Mouse (Mus musculus) liver, embryonic 14.5 days (tissue): ENCODE measurements at regions not wholly inside any gene's neighbourhood (a gene's known extent, or its start where the extent isn't known, plus 50 kb on each side); places are given as distances from the start of the nearest gene placed in this dataset.

Source experiments
- ATAC-seq: fragments of 200-750 bp; cut with Nextera tagmentation; 2 replicates; pipeline ENCODE4 v1.8.0; 2017; ENCODE audit warnings: moderate number of reproducible peaks, mild to moderate bottlenecking, moderate library complexity; ENCODE audit not compliant: insufficient read depth
- DNase-seq, 3 experiments: peaks; one replicate each; pipeline ENCODE4 v3.0.0-alpha.2; 2012 to 2013; ENCODE audit warnings: low read depth in 3 of 3, low spot score in 3 of 3
- H3K27ac ChIP-seq: fragments of 300-500 bp; sonication (generic); 2 replicates; pipeline ENCODE4 v1.5.1; 2014; ENCODE audit warnings: moderate library complexity, mild to moderate bottlenecking, control low read depth, inconsistent platforms
- H3K27me3 ChIP-seq: fragments of 300-500 bp; sonication (generic); 2 replicates; pipeline ENCODE4 v1.6.1; 2014; ENCODE audit warnings: mild to moderate bottlenecking, low read length, moderate library complexity; ENCODE audit not compliant: control insufficient read depth, insufficient read depth
- H3K36me3 ChIP-seq: fragments of 300-500 bp; sonication (generic); replicated peaks from 2 replicates; pipeline ENCODE4 v1.6.1; 2014; ENCODE audit warnings: low read depth; ENCODE audit not compliant: control insufficient read depth, insufficient read depth
- H3K4me1 ChIP-seq, 2 experiments: fragments of 200-500 bp in 1 of 2; fragments of 300-500 bp in 1 of 2; sonication (generic) in 1 of 2; replicated peaks; 2 replicates each; pipeline ENCODE4 v1.6.1; 2012 to 2014; ENCODE audit warnings: antibody characterized with exemption in 1 of 2, inconsistent platforms in 1 of 2, low read length in 1 of 2; ENCODE audit not compliant: control insufficient read depth in 2 of 2, insufficient read depth in 2 of 2
- H3K4me2 ChIP-seq: fragments of 300-500 bp; sonication (generic); 2 replicates; pipeline ENCODE4 v1.6.1; 2014; ENCODE audit warnings: low read depth, mild to moderate bottlenecking, control low read depth, moderate library complexity
- H3K4me3 ChIP-seq, 2 experiments: fragments of 200-500 bp in 1 of 2; fragments of 300-500 bp in 1 of 2; sonication (generic) in 1 of 2; 2 replicates each; pipeline ENCODE4 v1.5.1; 2012 to 2014; ENCODE audit warnings: low read depth in 2 of 2, low read length in 2 of 2, mild to moderate bottlenecking in 2 of 2, control low read depth in 1 of 2, inconsistent platforms in 1 of 2, moderate library complexity in 1 of 2; ENCODE audit not compliant: insufficient read depth in 1 of 2
- H3K9ac ChIP-seq: fragments of 300-500 bp; sonication (generic); replicated peaks from 2 replicates; pipeline ENCODE4 v1.6.1; 2014; ENCODE audit warnings: mild to moderate bottlenecking, control low read depth, moderate library complexity
- H3K9me3 ChIP-seq: fragments of 300-500 bp; sonication (generic); 2 replicates; pipeline ENCODE4 v1.6.1; 2016; ENCODE audit warnings: low read length, mixed read lengths; ENCODE audit not compliant: control insufficient read depth
- CTCF ChIP-seq: IDR thresholded peaks from 2 replicates; pipeline ENCODE4 v1.5.1; 2016; ENCODE audit warnings: antibody characterized with exemption, low read depth, control low read depth
- EP300 ChIP-seq: IDR thresholded peaks from 2 replicates; pipeline ENCODE4 v1.6.1; 2016; ENCODE audit warnings: antibody characterized with exemption, low read depth
- WGBS: fragments of 180-500 bp; shearing (Covaris S2); extraction: QIAGEN DNeasy Blood & Tissue Kit; methylation state at CpG from one replicate; pipeline ENCODE4 v1.1.7; 2014; ENCODE audit not compliant: insufficient replicate concordance; 5-methylcytosine and 5-hydroxymethylcytosine counted together

GRCm38 (mm10) chr3:148434033-148434432 is 556.3 kb downstream of the Adgrl2 start:
- Histone ChIP-seq H3K9me3 (no peaks in the 10 kb centered on the region), H3K9ac (no peak overlapping the region), H3K27ac (no peak overlapping the region), H3K4me2 (no peak overlapping the region), H3K4me3 (no peak overlapping the region), H3K36me3 (no peaks in the 10 kb centered on the region), H3K27me3 (no peaks in the 10 kb centered on the region), H3K4me1 (no peaks in the 10 kb centered on the region)
- WGBS: 57% methylated on average over 4 of the region's 4 CpGs
- no peak for DNase-seq
- TF ChIP-seq CTCF: no peak
- no peak for TF ChIP-seq EP300
- no peak for ATAC-seq

- Histone ChIP-seq H3K4me3 (no peak overlapping the region), H3K4me2 (no peak overlapping the region), H3K36me3 (no peaks in the 10 kb centered on the region), H3K27ac (no peak overlapping the region), H3K4me1 (no peaks in the 10 kb centered on the region), H3K27me3 (no peaks in the 10 kb centered on the region), H3K9ac (no peak overlapping the region), H3K9me3 (no peaks in the 10 kb centered on the region)
- DNase-seq: no peak
- TF ChIP-seq EP300: no peak
- no peak for TF ChIP-seq CTCF
- 58% methylated on average over 10 of the region's 10 CpGs for WGBS
- ATAC-seq: no peak
Observed at GRCm38 (mm10) chr3:148429012-148429865, 561.1 kb downstream of the Adgrl2 start.

DNA sequence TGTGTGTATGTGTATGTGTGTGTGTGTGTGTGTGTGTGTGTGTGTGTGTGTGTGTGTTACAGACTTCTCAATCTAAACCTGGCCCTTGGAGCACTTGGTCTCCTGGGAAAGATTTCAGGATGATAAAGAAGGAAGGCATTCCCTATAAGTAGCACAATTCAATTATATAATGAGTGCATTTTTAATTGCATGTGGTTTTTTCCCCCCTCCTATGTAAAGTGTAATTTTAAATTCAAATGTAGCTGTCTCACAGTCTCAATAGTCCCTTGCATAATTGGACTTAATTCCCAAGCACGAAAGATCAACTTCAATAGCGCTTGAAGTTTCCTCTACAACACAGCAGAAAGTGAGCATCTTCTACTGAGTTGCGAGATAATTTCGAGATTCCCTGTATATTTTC is 566.3 kb downstream of the Adgrl2 start:
- H3K4me1 ChIP-seq: peaks cover 0 to 7% of the 10 kb centered on the region in 2 experiments; a peak in 2 of 4 replicates
- no peaks in the 10 kb centered on the region for H3K27me3 ChIP-seq
- ATAC-seq (no peak), DNase-seq (no peak)
- 74% methylated on average over 4 of the region's 4 CpGs for WGBS
- no peak for TF ChIP-seq EP300
- no peak for TF ChIP-seq CTCF
- no peaks in the 10 kb centered on the region for H3K36me3 ChIP-seq
- H3K4me2 ChIP-seq: no peak overlapping the region
- H3K27ac ChIP-seq: no peak overlapping the region
- H3K9me3 ChIP-seq: no peaks in the 10 kb centered on the region
- no peak overlapping the region for H3K4me3 ChIP-seq
- H3K9ac ChIP-seq: no peak overlapping the region

- Histone ChIP-seq H3K4me2 (no peak overlapping the region), H3K36me3 (no peaks in the 10 kb centered on the region), H3K4me3 (no peak overlapping the region), H3K27me3 (no peaks in the 10 kb centered on the region), H3K9me3 (no peaks in the 10 kb centered on the region), H3K9ac (no peak overlapping the region), H3K27ac (no peak overlapping the region), H3K4me1 (peaks cover 0 to 10% of the 10 kb centered on the region in 2 experiments; a peak in 3 of 4 replicates)
- ATAC-seq (peak; percentile 32; the same call in 1 of the 2 replicates), DNase-seq (no peak)
- WGBS: 63% methylated on average over 1 of the region's 1 CpGs
- TF ChIP-seq CTCF: no peak
- peak; percentile 33; the same call in 1 of the 2 replicates for TF ChIP-seq EP300
Observed at GRCm38 (mm10) chr3:148423383-148423782, 567.0 kb downstream of the Adgrl2 start.

- peaks cover 0 to 15% of the 10 kb centered on the region in 2 experiments; a peak in 3 of 4 replicates for H3K4me1 ChIP-seq
Observed at GRCm38 (mm10) chr3:148422720-148423119, 567.6 kb downstream of the Adgrl2 start.

More at GRCm38 (mm10) chr3:148422720-148423119, 567.6 kb downstream of the Adgrl2 start:
- Histone ChIP-seq H3K36me3 (no peaks in the 10 kb centered on the region), H3K9ac (no peak overlapping the region), H3K27me3 (no peaks in the 10 kb centered on the region), H3K4me3 (no peak overlapping the region), H3K27ac (no peak overlapping the region), H3K4me2 (no peak overlapping the region), H3K9me3 (no peaks in the 10 kb centered on the region)
- TF ChIP-seq CTCF (no peak), EP300 (no peak)
- 56% methylated on average over 3 of the region's 3 CpGs for whole genome bisulfite sequencing
- ATAC-seq: no peak
- no peak for DNase-seq
